11 mouse cellular contexts compared by ENCODE assay signal in genomic region chr11:101447786-101448185, GRCm38 (mm10). TPM values are rescaled to one million over a fixed set of nuclear protein-coding genes. Genes with fewer than 3 reads are reported as not detected.
DNase-seq lines count a peak whose midpoint lies in the region; ATAC-seq and TF ChIP-seq lines count a peak whose summit lies in the region.
"Had no signal": no experiment of that assay in that cellular context is flagged by ENCODE, and none has a peak within 500 bp of the region (broad histone marks: within the 10 kb centered on the region; RNA-seq: fewer than 3 reads in every experiment).

No protein-coding gene starts in this region.

- H3K4me2 ChIP-seq in lung, embryonic 15.5 days = peak overlapping the region; percentile 62
- H3K4me2 ChIP-seq in intestine, embryonic 15.5 days (replicated peaks) = peak overlapping the region; percentile 69
- peak overlapping the region; percentile 59; the same call in 1 of the 2 replicates for H3K4me2 ChIP-seq in stomach, embryonic 14.5 days (replicated peaks; ENCODE audit: low read depth, low read length)
- no peak overlapping the region for H3K4me2 ChIP-seq in midbrain, postnatal 0 days (ENCODE audit: low read depth, low read length, poor library complexity, severe bottlenecking)

- H3K4me3 ChIP-seq in heart, adult 2 months = no peak overlapping the region
- peak overlapping the region; percentile 55; the same call in 1 of the 2 replicates for H3K4me3 ChIP-seq in lung, embryonic 15.5 days
- H3K4me3 ChIP-seq in intestine, embryonic 15.5 days (replicated peaks) = peak overlapping the region; percentile 54; the same call in 1 of the 2 replicates
- H3K4me3 ChIP-seq in stomach, embryonic 14.5 days (ENCODE audit: low read depth, low read length) = no peak overlapping the region
- H3K4me3 ChIP-seq in midbrain, postnatal 0 days (ENCODE audit: low read depth, low read length) = no peak overlapping the region

- no peaks in the 10 kb centered on the region for H3K27me3 ChIP-seq in heart, adult 2 months (ENCODE audit: control insufficient read depth, insufficient read depth, low read length)
- H3K27me3 ChIP-seq in lung, embryonic 15.5 days = no peaks in the 10 kb centered on the region
- H3K27me3 ChIP-seq in intestine, embryonic 15.5 days (replicated peaks) = no peaks in the 10 kb centered on the region
- no peaks in the 10 kb centered on the region for H3K27me3 ChIP-seq in stomach, embryonic 14.5 days (ENCODE audit: control insufficient read depth, insufficient read depth, low read length)
- H3K27me3 ChIP-seq in midbrain, postnatal 0 days (ENCODE audit: insufficient read depth, low read length) = no peaks in the 10 kb centered on the region
- H3K27me3 ChIP-seq: neural tube, embryonic 15.5 days had no signal

- no peak for DNase-seq in heart, adult 2 months
- DNase-seq in heart, adult 8-10 months (ENCODE audit: low spot score) = no peak
- no peak for DNase-seq in lung, postnatal 25 days (ENCODE audit: low spot score)
- DNase-seq in midbrain, postnatal 0 days (ENCODE audit: low spot score) = no peak
- no peak for DNase-seq in adrenal gland, adult 2 months
- DNase-seq: cerebellum, adult 18-20 months had no signal

- 87% methylated on average over 5 of the region's 5 CpGs for WGBS in heart, adult 2 months
- 80% methylated on average over 5 of the region's 5 CpGs for WGBS in lung, embryonic 15.5 days
- WGBS in intestine, embryonic 15.5 days = 80% methylated on average over 5 of the region's 5 CpGs
- 87% methylated on average over 5 of the region's 5 CpGs for WGBS in stomach, embryonic 14.5 days
- 87% methylated on average over 5 of the region's 5 CpGs for WGBS in midbrain, postnatal 0 days

- peaks cover 1% of the 10 kb centered on the region; the same call in 1 of the 2 replicates for H3K79me2 ChIP-seq in heart, adult 2 months (replicated peaks; ENCODE audit: control insufficient read depth, insufficient read depth, low read length)

- intact Hi-C loops in heart, adult 2 months (cut with DNase I) = loop anchor here (2.0 kb wide), 1 partner anchor 17 kb away; the partner anchor contains the start of gene Rnd2

- no peak for TF ChIP-seq EP300 in heart, adult 2 months (IDR thresholded peaks at IDR 0.05; ENCODE audit: insufficient read depth, low read depth, low read length)

- no peaks in the 10 kb centered on the region for H3K9me3 ChIP-seq in lung, embryonic 15.5 days
- H3K9me3 ChIP-seq in intestine, embryonic 15.5 days = no peaks in the 10 kb centered on the region
- H3K9me3 ChIP-seq in stomach, embryonic 14.5 days (ENCODE audit: control insufficient read depth, low read depth, low read length) = no peaks in the 10 kb centered on the region
- H3K9me3 ChIP-seq in midbrain, postnatal 0 days (ENCODE audit: low read length) = no peaks in the 10 kb centered on the region
- H3K9me3 ChIP-seq: neural tube, embryonic 15.5 days had no signal

- peak overlapping the region; percentile 90 for H3K27ac ChIP-seq in heart, adult 2 months
- H3K27ac ChIP-seq in lung, embryonic 15.5 days = peak overlapping the region; percentile 78
- H3K27ac ChIP-seq in intestine, embryonic 15.5 days = peak overlapping the region; percentile 68
- H3K27ac ChIP-seq in stomach, embryonic 14.5 days (ENCODE audit: low read length) = peak overlapping the region; percentile 10; the same call in 1 of the 2 replicates
- H3K27ac ChIP-seq in midbrain, postnatal 0 days (ENCODE audit: low read depth, low read length) = no peak overlapping the region
- H3K27ac ChIP-seq: neural tube, embryonic 15.5 days had no signal

- no peak for TF ChIP-seq CTCF in heart, adult 2 months (IDR thresholded peaks at IDR 0.05)
- TF ChIP-seq CTCF in midbrain, postnatal 0 days (IDR thresholded peaks at IDR 0.05) = no peak

- peaks cover 22% of the 10 kb centered on the region for H3K36me3 ChIP-seq in heart, adult 2 months (ENCODE audit: control insufficient read depth, insufficient read depth, low read length)
- peaks cover 22% of the 10 kb centered on the region for H3K36me3 ChIP-seq in lung, embryonic 15.5 days
- peaks cover 19% of the 10 kb centered on the region for H3K36me3 ChIP-seq in intestine, embryonic 15.5 days
- H3K36me3 ChIP-seq in stomach, embryonic 14.5 days (ENCODE audit: control insufficient read depth, insufficient read depth, low read length) = peaks cover 21% of the 10 kb centered on the region
- peaks cover 18% of the 10 kb centered on the region for H3K36me3 ChIP-seq in midbrain, postnatal 0 days (ENCODE audit: insufficient read depth, low read length)

- H3K9ac ChIP-seq in heart, adult 2 months (ENCODE audit: low read depth, low read length) = no peak overlapping the region
- H3K9ac ChIP-seq in lung, embryonic 15.5 days = no peak overlapping the region
- H3K9ac ChIP-seq in intestine, embryonic 15.5 days = peak overlapping the region; percentile 56; the same call in 1 of the 2 replicates
- no peak overlapping the region for H3K9ac ChIP-seq in stomach, embryonic 14.5 days (replicated peaks; ENCODE audit: low read depth, low read length)
- no peak overlapping the region for H3K9ac ChIP-seq in midbrain, postnatal 0 days (replicated peaks; ENCODE audit: low read length, poor library complexity, severe bottlenecking)
- H3K9ac ChIP-seq: neural tube, embryonic 15.5 days had no signal

- H3K4me1 ChIP-seq in heart, adult 2 months (ENCODE audit: control insufficient read depth, insufficient read depth, low read length) = peaks cover 8% of the 10 kb centered on the region
- H3K4me1 ChIP-seq in lung, embryonic 15.5 days = peaks cover 29% of the 10 kb centered on the region
- peaks cover 12% of the 10 kb centered on the region for H3K4me1 ChIP-seq in intestine, embryonic 15.5 days (replicated peaks)
- H3K4me1 ChIP-seq in stomach, embryonic 14.5 days (ENCODE audit: control insufficient read depth, insufficient read depth, low read length) = peaks cover 17% of the 10 kb centered on the region; the same call in 1 of the 2 replicates
- 0 out of 2 replicates have a peak, but pooled peaks cover 3% of the 10 kb centered on the region for H3K4me1 ChIP-seq in midbrain, postnatal 0 days (ENCODE audit: insufficient read depth, low read length)

- no peak for ATAC-seq in lung, embryonic 15.5 days (ENCODE audit: borderline replicate concordance, extremely low read depth, low FRiP score, low TSS enrichment)
- ATAC-seq in intestine, embryonic 15.5 days = no peak
- ATAC-seq in stomach, embryonic 14.5 days (ENCODE audit: insufficient number of reproducible peaks, insufficient read depth, low FRiP score, low read depth) = no peak
- ATAC-seq in midbrain, postnatal 0 days (ENCODE audit: low FRiP score) = no peak

- no peak for TF ChIP-seq POLR2A in heart, adult 2 months (IDR thresholded peaks at IDR 0.05; ENCODE audit: insufficient read depth, low read depth, low read length)

RNA-seq across cellular contexts. Expression of gene Ifi35, which starts 0.4 kb away (rescaled TPM):
- total RNA-seq in heart, adult 2 months (2021) = 10 to 100 TPM; 11.5 to 12.6 TPM
- polyA plus RNA-seq in heart, adult 2 months (2012; rRNA removed) = 25.5 and 29.4 TPM in 2 replicates
- 10 to 100 TPM; 13.4 to 14.6 (median 13.9) TPM for total RNA-seq in heart, adult 8-10 months (2022)
- polyA plus RNA-seq in lung, embryonic 15.5 days (2015; fragmentation: Nextera tagmentation; extraction: Ambion mirVana) = 22.4 and 24.0 TPM in 2 replicates
- polyA plus RNA-seq in intestine, embryonic 15.5 days (2015; fragmentation: Nextera tagmentation; extraction: Ambion mirVana) = 23.9 and 24.5 TPM in 2 replicates
- polyA plus RNA-seq in stomach, embryonic 14.5 days (2014; fragmentation: Nextera tagmentation; extraction: Ambion mirVana) = 22.4 and 23.0 TPM in 2 replicates
- 1.9 and 3.3 TPM in 2 replicates for total RNA-seq in midbrain, postnatal 0 days (2014; rRNA removed)
- polyA plus RNA-seq in midbrain, postnatal 0 days (2015; fragmentation: Nextera tagmentation; extraction: Ambion mirVana) = 4.5 TPM in 2 replicates
- total RNA-seq in adrenal gland, adult 2 months (2021) = 10 to 100 TPM; 33.2 to 40.5 TPM
- 32.3 and 44.1 TPM in 2 replicates for polyA plus RNA-seq in adrenal gland, adult 2 months (2012; rRNA removed)

RNA-seq across cellular contexts. Expression of gene Rpl27, which starts 5.7 kb away (rescaled TPM):
- 10 to 100 TPM; 38.3 to 48.4 TPM for total RNA-seq in heart, adult 2 months (2021)
- 234 and 242 TPM in 2 replicates for polyA plus RNA-seq in heart, adult 2 months (2012; rRNA removed)
- 10 to 100 TPM; 29.2 to 41.5 (median 39.2) TPM for total RNA-seq in heart, adult 8-10 months (2022)
- 299 and 334 TPM in 2 replicates for polyA plus RNA-seq in lung, embryonic 15.5 days (2015; fragmentation: Nextera tagmentation; extraction: Ambion mirVana)
- polyA plus RNA-seq in intestine, embryonic 15.5 days (2015; fragmentation: Nextera tagmentation; extraction: Ambion mirVana) = 322 and 353 TPM in 2 replicates
- 373 and 398 TPM in 2 replicates for polyA plus RNA-seq in stomach, embryonic 14.5 days (2014; fragmentation: Nextera tagmentation; extraction: Ambion mirVana)
- total RNA-seq in midbrain, postnatal 0 days (2014; rRNA removed) = 605 and 614 TPM in 2 replicates
- 227 and 260 TPM in 2 replicates for polyA plus RNA-seq in midbrain, postnatal 0 days (2015; fragmentation: Nextera tagmentation; extraction: Ambion mirVana)
- total RNA-seq in adrenal gland, adult 2 months (2021) = 10 to 100 TPM; 34.0 to 75.2 TPM
- 133 and 183 TPM in 2 replicates for polyA plus RNA-seq in adrenal gland, adult 2 months (2012; rRNA removed)

RNA-seq across cellular contexts. Expression of gene Rnd2, which starts 17.0 kb away (rescaled TPM):
- 1 to 10 TPM; 6.5 to 8.0 TPM for total RNA-seq in heart, adult 2 months (2021)
- 5.8 and 9.8 TPM in 2 replicates for polyA plus RNA-seq in heart, adult 2 months (2012; rRNA removed)
- total RNA-seq in heart, adult 8-10 months (2022) = 1 to 10 TPM; 5.3 to 7.5 (median 6.2) TPM
- polyA plus RNA-seq in lung, embryonic 15.5 days (2015; fragmentation: Nextera tagmentation; extraction: Ambion mirVana) = 7.9 and 8.5 TPM in 2 replicates
- 23.7 and 24.5 TPM in 2 replicates for polyA plus RNA-seq in intestine, embryonic 15.5 days (2015; fragmentation: Nextera tagmentation; extraction: Ambion mirVana)
- polyA plus RNA-seq in stomach, embryonic 14.5 days (2014; fragmentation: Nextera tagmentation; extraction: Ambion mirVana) = 11.6 and 14.2 TPM in 2 replicates
- total RNA-seq in midbrain, postnatal 0 days (2014; rRNA removed) = 90.5 and 96.3 TPM in 2 replicates
- 95.7 and 104 TPM in 2 replicates for polyA plus RNA-seq in midbrain, postnatal 0 days (2015; fragmentation: Nextera tagmentation; extraction: Ambion mirVana)
- 10 to 100 TPM in 1 of 2 experiments, 1 to 10 TPM in 1; 6.0 to 12.9 TPM for total RNA-seq in adrenal gland, adult 2 months (2021)
- polyA plus RNA-seq in adrenal gland, adult 2 months (2012; rRNA removed) = 6.0 and 11.3 TPM in 2 replicates

RNA-seq across cellular contexts. Expression of gene Vat1, which starts 18.2 kb away (rescaled TPM):
- total RNA-seq in heart, adult 2 months (2021) = 10 to 100 TPM; 20.4 to 21.4 TPM
- 29.6 and 35.0 TPM in 2 replicates for polyA plus RNA-seq in heart, adult 2 months (2012; rRNA removed)
- total RNA-seq in heart, adult 8-10 months (2022) = 10 to 100 TPM; 20.6 to 23.2 (median 21.8) TPM
- 47.4 and 50.3 TPM in 2 replicates for polyA plus RNA-seq in lung, embryonic 15.5 days (2015; fragmentation: Nextera tagmentation; extraction: Ambion mirVana)
- 69.7 and 70.0 TPM in 2 replicates for polyA plus RNA-seq in intestine, embryonic 15.5 days (2015; fragmentation: Nextera tagmentation; extraction: Ambion mirVana)
- 47.6 and 52.7 TPM in 2 replicates for polyA plus RNA-seq in stomach, embryonic 14.5 days (2014; fragmentation: Nextera tagmentation; extraction: Ambion mirVana)
- total RNA-seq in midbrain, postnatal 0 days (2014; rRNA removed) = 313 and 334 TPM in 2 replicates
- polyA plus RNA-seq in midbrain, postnatal 0 days (2015; fragmentation: Nextera tagmentation; extraction: Ambion mirVana) = 143 and 146 TPM in 2 replicates
- 100 to 1,000 TPM in 1 of 2 experiments, 10 to 100 TPM in 1; 95.6 to 189 TPM for total RNA-seq in adrenal gland, adult 2 months (2021)
- 151 and 157 TPM in 2 replicates for polyA plus RNA-seq in adrenal gland, adult 2 months (2012; rRNA removed)

RNA-seq across cellular contexts. Expression of gene Ptges3l, which starts 22.7 kb away (rescaled TPM):
- 10 to 100 TPM; 50.6 to 58.3 TPM for total RNA-seq in heart, adult 2 months (2021)
- 56.8 and 81.6 TPM in 2 replicates for polyA plus RNA-seq in heart, adult 2 months (2012; rRNA removed)
- 10 to 100 TPM; 46.5 to 67.8 (median 61.1) TPM for total RNA-seq in heart, adult 8-10 months (2022)
- 12.8 and 13.4 TPM in 2 replicates for polyA plus RNA-seq in lung, embryonic 15.5 days (2015; fragmentation: Nextera tagmentation; extraction: Ambion mirVana)
- 11.7 TPM in 2 replicates for polyA plus RNA-seq in intestine, embryonic 15.5 days (2015; fragmentation: Nextera tagmentation; extraction: Ambion mirVana)
- 18.0 and 24.1 TPM in 2 replicates for polyA plus RNA-seq in stomach, embryonic 14.5 days (2014; fragmentation: Nextera tagmentation; extraction: Ambion mirVana)
- total RNA-seq in midbrain, postnatal 0 days (2014; rRNA removed) = 0.66 and 2.7 TPM in 2 replicates
- polyA plus RNA-seq in midbrain, postnatal 0 days (2015; fragmentation: Nextera tagmentation; extraction: Ambion mirVana) = 2.9 TPM in 2 replicates
- 1 to 10 TPM; 2.1 to 4.3 TPM for total RNA-seq in adrenal gland, adult 2 months (2021)
- polyA plus RNA-seq in adrenal gland, adult 2 months (2012; rRNA removed) = 0.93 and 1.1 TPM in 2 replicates
- total RNA-seq: hematopoietic stem cell, adult 5-6 weeks had no signal

Comparison
In these comparisons a context has a peak if more than half of its experiments do, and no peak if none do; other contexts are left out.
1. H3K4me3 ChIP-seq: peak in lung, embryonic 15.5 days (single experiment) and intestine, embryonic 15.5 days (single experiment); none in heart, adult 2 months (single experiment), stomach, embryonic 14.5 days (single experiment) and midbrain, postnatal 0 days (single experiment).